Mouse (Mus musculus) kidney, postnatal 0 days (tissue): ENCODE data around the gene Gm9639. TPM values are rescaled to one million over a fixed set of nuclear protein-coding genes. Genes with fewer than 3 reads are reported as not detected.
"Not testable (repeated sequence)": the region's sequence is repeated elsewhere in the genome, so short reads cannot be mapped to it uniquely, and the experiment has no call there.

Experiments used
- ATAC-seq: fragments of 200-750 bp; cut with Nextera tagmentation; replicated peaks from 2 replicates; pipeline ENCODE4 v1.8.0; 2017; ENCODE audit warnings: low read depth, moderate number of reproducible peaks, moderate TSS enrichment, moderate library complexity; ENCODE audit not compliant: low FRiP score
- DNase-seq: peaks from one replicate; pipeline ENCODE4 v3.0.0-alpha.2; 2016; ENCODE audit warnings: low spot score
- H3K27ac ChIP-seq: fragments of 300-500 bp; sonication (generic); 2 replicates; pipeline ENCODE4 v1.5.1; 2014; ENCODE audit warnings: mild to moderate bottlenecking
- H3K27me3 ChIP-seq: fragments of 300-500 bp; sonication (generic); 2 replicates; pipeline ENCODE4 v1.6.1; 2014; ENCODE audit warnings: low read length, mixed read lengths; ENCODE audit not compliant: insufficient read depth
- H3K36me3 ChIP-seq: fragments of 300-500 bp; sonication (generic); 2 replicates; pipeline ENCODE4 v1.6.1; 2014; ENCODE audit warnings: low read length, mixed read lengths; ENCODE audit not compliant: insufficient read depth
- H3K4me1 ChIP-seq: fragments of 300-500 bp; sonication (generic); replicated peaks from 2 replicates; pipeline ENCODE4 v1.6.1; 2014; ENCODE audit warnings: antibody characterized with exemption, low read length, mixed read lengths; ENCODE audit not compliant: insufficient read depth
- H3K4me2 ChIP-seq: fragments of 300-500 bp; sonication (generic); 2 replicates; pipeline ENCODE4 v1.6.1; 2014; ENCODE audit warnings: mild to moderate bottlenecking, low read length, moderate library complexity, mixed read lengths
- H3K4me3 ChIP-seq: fragments of 300-500 bp; sonication (generic); replicated peaks from 2 replicates; pipeline ENCODE4 v1.5.1; 2014; ENCODE audit warnings: low read depth, low read length
- H3K9ac ChIP-seq: fragments of 300-500 bp; sonication (generic); 2 replicates; pipeline ENCODE4 v1.6.1; 2014; ENCODE audit warnings: low read depth, low read length
- H3K9me3 ChIP-seq: fragments of 300-500 bp; sonication (generic); replicated peaks from 2 replicates; pipeline ENCODE4 v1.6.1; 2016; ENCODE audit warnings: low read length, inconsistent platforms, mixed read lengths
- CTCF ChIP-seq: IDR thresholded peaks from 2 replicates; pipeline ENCODE4 v1.5.1; 2016; ENCODE audit warnings: antibody characterized with exemption, low read depth, mild to moderate bottlenecking, moderate library complexity
- WGBS: fragments of 180-500 bp; shearing (Covaris S2); extraction: QIAGEN DNeasy Blood & Tissue Kit; methylation state at CpG from one replicate; pipeline ENCODE4 v1.1.7; 2014; 5-methylcytosine and 5-hydroxymethylcytosine counted together
- polyA plus RNA-seq: library from polyadenylated mRNA; unstranded; fragments of >200 nt; fragmentation: Nextera tagmentation; extraction: Ambion mirVana; gene quantifications from 2 replicates; pipeline ENCODE4 v1.2.1, GENCODE M21; 2015

The Gm9639 gene
- polyA plus RNA-seq, 1 experiment from 2014 or later = not detected

GRCm38 (mm10) chr10:77814382-77814781 lies 19.5 kb upstream of the Gm9639 start, which contains the start of gene Gm2696:
Gene Gm2696 (plus strand): TSS chr10:77814682.
- no peaks in the 10 kb centered on the region for H3K9me3 ChIP-seq
- 59% methylated on average over 4 of the region's 4 CpGs for WGBS
- no peak for TF ChIP-seq CTCF

DNA sequence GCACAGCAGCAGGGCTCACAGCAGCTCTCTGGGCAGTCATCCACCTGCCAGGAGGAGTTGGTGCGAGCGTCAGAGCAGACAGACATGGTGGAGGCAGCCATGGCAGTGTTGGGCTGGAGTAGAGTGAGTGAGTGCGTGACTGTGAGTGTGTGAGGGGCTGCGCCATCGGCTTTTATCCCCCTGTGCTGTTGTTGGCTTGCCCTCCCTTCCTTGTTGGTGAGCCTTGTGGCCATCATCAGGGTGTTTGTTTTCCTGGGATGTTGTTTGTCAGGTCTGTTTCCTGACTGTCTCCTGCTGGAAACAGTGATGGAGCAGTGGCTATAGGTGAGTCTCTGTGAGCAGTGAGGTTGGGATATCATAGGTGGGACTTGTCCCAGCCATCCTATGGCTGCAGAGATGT lies 16.9 kb upstream of the Gm9639 start, which contains the start of gene Gm9507:
Gm9507 (minus strand) TSS at position 101 of the 400 bp plus-strand sequence.
- Histone ChIP-seq H3K4me2 (no peak within 1 kb of the TSS), H3K9me3 (no peaks in the 10 kb centered on the region), H3K36me3 (no peaks in the 10 kb centered on the region), H3K4me3 (no peak within 1 kb of the TSS), H3K9ac (no peak within 1 kb of the TSS), H3K4me1 (no peaks in the 10 kb centered on the region), H3K27ac (no peak within 1 kb of the TSS), H3K27me3 (no peaks in the 10 kb centered on the region)
- ATAC-seq (no peak), DNase-seq (no peak)
- WGBS = 67% methylated on average over 5 of the region's 5 CpGs
- TF ChIP-seq CTCF = no peak

More at GRCm38 (mm10) chr10:77814382-77814781, 19.5 kb upstream of the Gm9639 start, which contains the start of gene Gm2696:
- Histone ChIP-seq H3K9ac (no peak within 1 kb of the TSS), H3K4me2 (no peak within 1 kb of the TSS), H3K36me3 (no peaks in the 10 kb centered on the region), H3K4me3 (no peak within 1 kb of the TSS), H3K27ac (no peak within 1 kb of the TSS), H3K4me1 (no peaks in the 10 kb centered on the region), H3K27me3 (no peaks in the 10 kb centered on the region)
- DNase-seq (no peak), ATAC-seq (no peak)

GRCm38 (mm10) chr10:77804095-77804494 lies 9.2 kb upstream of the Gm9639 start:
- no peak overlapping the region for H3K27ac ChIP-seq
- no peaks in the 10 kb centered on the region for H3K9me3 ChIP-seq
- no peak for TF ChIP-seq CTCF
- no peak overlapping the region for H3K4me3 ChIP-seq
- WGBS = 69% methylated on average over 3 of the region's 3 CpGs
- no peaks in the 10 kb centered on the region for H3K27me3 ChIP-seq
- no peaks in the 10 kb centered on the region for H3K36me3 ChIP-seq
- no peak overlapping the region for H3K9ac ChIP-seq
- no peak overlapping the region for H3K4me2 ChIP-seq
- no peak for ATAC-seq
- DNase-seq = no peak
- H3K4me1 ChIP-seq = no peaks in the 10 kb centered on the region

- 45% methylated on average over 8 of the region's 8 CpGs for WGBS
- Histone ChIP-seq H3K4me2 (no peak within 1 kb of the TSS), H3K4me1 (no peaks in the 10 kb centered on the region), H3K27ac (no peak within 1 kb of the TSS), H3K27me3 (no peaks in the 10 kb centered on the region), H3K4me3 (no peak within 1 kb of the TSS), H3K36me3 (no peaks in the 10 kb centered on the region), H3K9ac (no peak within 1 kb of the TSS), H3K9me3 (no peaks in the 10 kb centered on the region)
- DNase-seq (no peak), ATAC-seq (no peak)
- TF ChIP-seq CTCF = no peak
Observed at GRCm38 (mm10) chr10:77798921-77799508, 4.1 kb upstream of the Gm9639 start, which contains the start of gene Gm19668. Gene Gm19668 (minus strand): TSS chr10:77799133.

- 67% methylated on average over 2 of the region's 3 CpGs for WGBS
- not testable (repeated sequence) for H3K27ac ChIP-seq, H3K27me3 ChIP-seq, ATAC-seq, H3K9ac ChIP-seq, H3K36me3 ChIP-seq, H3K4me2 ChIP-seq, H3K4me3 ChIP-seq, H3K4me1 ChIP-seq, DNase-seq, H3K9me3 ChIP-seq
Observed at GRCm38 (mm10) chr10:77798164-77798920, 3.5 kb upstream of the Gm9639 start.

DNA sequence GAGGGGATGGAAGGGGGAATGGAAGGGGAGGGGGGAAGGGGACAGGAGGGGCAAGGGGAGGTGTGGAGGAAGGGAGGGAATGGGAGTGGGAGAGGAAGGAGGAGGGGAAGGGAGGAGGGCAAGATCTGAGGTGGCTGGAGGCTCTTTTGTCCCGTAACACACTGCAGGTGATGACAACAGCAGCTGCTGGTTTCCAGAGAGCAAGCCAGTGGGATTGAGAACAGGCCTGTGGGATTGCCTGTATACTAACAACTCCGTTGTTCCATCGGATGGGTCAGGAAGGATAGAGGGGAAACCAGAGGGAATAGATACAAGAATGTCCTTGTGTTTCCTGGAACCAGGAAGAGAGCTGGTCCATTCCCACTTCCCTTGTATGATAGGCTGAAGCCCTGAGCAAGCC lies 2.8 kb upstream of the Gm9639 start:
- no peak overlapping the region for H3K9ac ChIP-seq
- WGBS = 32% methylated on average over 3 of the region's 3 CpGs
- H3K9me3 ChIP-seq = no peaks in the 10 kb centered on the region
- no peak overlapping the region for H3K4me2 ChIP-seq
- TF ChIP-seq CTCF = no peak
- no peak overlapping the region for H3K4me3 ChIP-seq
- no peaks in the 10 kb centered on the region for H3K27me3 ChIP-seq
- DNase-seq (no peak), ATAC-seq (no peak)
- H3K4me1 ChIP-seq = no peaks in the 10 kb centered on the region
- no peaks in the 10 kb centered on the region for H3K36me3 ChIP-seq
- no peak overlapping the region for H3K27ac ChIP-seq
